Mouse (Mus musculus): Measurements from ENCODE around the gene Angptl6.

- TF ChIP-seq CTCF (conservative IDR thresholded peaks at IDR 0.05; ENCODE audit: insufficient read depth, insufficient read length, low read depth, low read length) (no peak), POLR2A (IDR thresholded peaks at IDR 0.05; ENCODE audit: low read depth, low read length) (no peak)
Measured at GRCm38 (mm10) chr9:20892104-20892653, 12.7 kb upstream of the Angptl6 start.

All from kidney, adult 2 months (tissue).